Mouse (Mus musculus): ENCODE results near the gene Nucks1.

DNA sequence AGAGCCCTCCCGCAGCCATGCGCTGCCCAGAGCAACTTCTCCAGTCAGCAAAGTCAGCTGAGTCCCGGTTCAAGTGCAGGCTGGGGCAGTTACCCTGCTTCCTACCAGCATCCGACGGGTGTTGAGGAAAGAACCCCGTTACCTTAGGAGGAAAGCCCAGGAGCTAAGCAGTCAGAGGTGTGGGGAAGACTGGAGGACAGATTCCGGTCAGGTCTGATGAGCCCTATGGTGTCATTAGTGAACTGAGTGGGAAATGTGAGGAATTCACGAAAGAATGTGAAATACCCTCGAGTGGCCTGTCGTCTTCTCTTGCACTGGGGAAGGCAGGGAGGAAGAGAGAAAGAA lies 42.4 kb upstream of the Nucks1 start:
- no peak for TF ChIP-seq POLR2A (IDR thresholded peaks at IDR 0.05; ENCODE audit: low read depth, low read length)
- no peak for TF ChIP-seq CTCF (IDR thresholded peaks at IDR 0.05; ENCODE audit: extremely low read depth, insufficient read length, insufficient replicate concordance, low read depth, low read length)
